Mouse (Mus musculus) CH12.LX (cell line): Measurements from ENCODE around the gene Nr2e1. TPM values are rescaled to one million over a fixed set of nuclear protein-coding genes. Genes with fewer than 3 reads are reported as not detected.

ENCODE experiments used
- DNase-seq: peaks from one replicate; pipeline ENCODE4 v3.0.0-alpha.2; 2013; ENCODE audit errors: extremely low read depth
- H3K27ac ChIP-seq: 2 replicates; pipeline ENCODE4 v1.5.1; 2012; ENCODE audit warnings: low read depth, mild to moderate bottlenecking, control low read depth, moderate library complexity; ENCODE audit not compliant: insufficient read depth
- H3K27me3 ChIP-seq: replicated peaks from 2 replicates; pipeline ENCODE3; 2012; ENCODE audit warnings: inconsistent platforms
- H3K36me3 ChIP-seq, 2 experiments: replicated peaks in 1 of 2; 2 replicates each; pipeline versions ENCODE3 to v1.6.1; 2012; ENCODE audit warnings: inconsistent platforms in 1 of 2, low read length in 1 of 2, mild to moderate bottlenecking in 1 of 2, mixed read lengths in 1 of 2, moderate library complexity in 1 of 2; ENCODE audit not compliant: control insufficient read depth in 1 of 2, insufficient read depth in 1 of 2
- H3K4me1 ChIP-seq, 2 experiments: 2 replicates each; pipeline ENCODE4 v1.6.1; 2012; ENCODE audit warnings: inconsistent platforms in 1 of 2, moderate library complexity in 1 of 2; ENCODE audit not compliant: insufficient read depth in 2 of 2, control insufficient read depth in 1 of 2
- H3K4me2 ChIP-seq: 2 replicates; pipeline ENCODE4 v1.6.1; 2012; ENCODE audit warnings: low read depth, mild to moderate bottlenecking, control low read depth; ENCODE audit not compliant: poor library complexity, insufficient read depth, severe bottlenecking
- H3K4me3 ChIP-seq, 3 experiments: fragments of 150-350 bp in 1 of 3; sonication (generic) in 1 of 3; replicated peaks in 1 of 3; 2 replicates each; pipeline versions ENCODE3 to v1.5.1; 2011 to 2012; ENCODE audit warnings: low read depth in 2 of 3, low read length in 2 of 3, mild to moderate bottlenecking in 2 of 3, moderate library complexity in 2 of 3, control low read depth in 1 of 3, improper control_type of control experiment in 1 of 3, inconsistent platforms in 1 of 3, mixed read lengths in 1 of 3; ENCODE audit not compliant: poor library complexity in 1 of 3
- H3K79me2 ChIP-seq: replicated peaks from 2 replicates; pipeline ENCODE4 v1.6.1; 2012; ENCODE audit warnings: mild to moderate bottlenecking, moderate library complexity; ENCODE audit not compliant: control insufficient read depth, poor library complexity, insufficient read depth, severe bottlenecking; ENCODE audit errors: extremely low read depth
- H3K9ac ChIP-seq: 2 replicates; pipeline ENCODE4 v1.6.1; 2012; ENCODE audit warnings: low read depth, mild to moderate bottlenecking, control low read depth, moderate library complexity; ENCODE audit not compliant: insufficient read depth
- H3K9me3 ChIP-seq: replicated peaks from 2 replicates; pipeline ENCODE3; 2012; ENCODE audit warnings: low read length, inconsistent platforms, mixed read lengths
- CTCF ChIP-seq, 2 experiments: IDR thresholded peaks in 1 of 2; conservative IDR thresholded peaks in 1 of 2; 2 replicates each; pipeline ENCODE4 v1.5.1; 2011 to 2012; ENCODE audit warnings: low read depth in 2 of 2, low read length in 2 of 2, improper control_type of control experiment in 1 of 2, inconsistent platforms in 1 of 2, mild to moderate bottlenecking in 1 of 2, moderate library complexity in 1 of 2
- TBP ChIP-seq: conservative IDR thresholded peaks from 2 replicates; pipeline ENCODE4 v1.6.1; 2011; ENCODE audit warnings: low read depth, low read length, improper control_type of control experiment
- dilution Hi-C: fragments of 300-500 bp; cut with MboI; formaldehyde crosslinking; loops from 2 replicates; pipeline ENCODE4 v1.14.3; 2020; ENCODE audit warnings: low sequenced_read_pairs; ENCODE audit not compliant: extremely low pct_unique_long_range_greater_than_20kb, extremely low pct_ligation_motif_present
- in situ Hi-C: fragments of 300-500 bp; cut with MboI; formaldehyde crosslinking; loops from 3 replicates; pipeline ENCODE4 v1.14.3; 2019; ENCODE audit warnings: low sequenced_read_pairs, low pct_ligation_motif_present, low pct_unique_long_range_greater_than_20kb, mixed read lengths
- polyA plus RNA-seq: library from polyadenylated mRNA; unstranded; fragments of >175 nt; gene quantifications from 2 replicates; pipeline ENCODE4 v1.2.1, GENCODE M21; 2012; ENCODE audit warnings: low read depth; ENCODE audit not compliant: insufficient read length
- total RNA-seq, 2 experiments: library from RNA; depleted of rRNA; stranded (reverse); fragments of 300-350 nt in 1 of 2; fragments of >200 nt in 1 of 2; gene quantifications; 2 replicates each; pipeline ENCODE4 v1.2.3; 2012 to 2014

The Nr2e1 gene
- total and polyA plus RNA-seq, 3 experiments = not detected

GRCm38 (mm10) chr10:42514125-42514524, 69.3 kb downstream of the Nr2e1 start:
- DNase-seq = no peak
- TF ChIP-seq TBP (no peak), CTCF (conservative IDR thresholded peaks at IDR 0.05 in 1 of 2, IDR thresholded peaks at IDR 0.05 in 1 of 2; ENCODE audit: low read depth in 2 of 2, low read length in 2 of 2) (peak in 1 of 2 experiments; percentile 11; a peak in 1 of 4 replicates)
- no peaks in the 10 kb centered on the region for H3K9me3 ChIP-seq
- H3K79me2 ChIP-seq = peaks cover 30% of the 10 kb centered on the region
- no peaks in the 10 kb centered on the region for H3K4me1 ChIP-seq
- H3K27me3 ChIP-seq = no peaks in the 10 kb centered on the region
- no peak overlapping the region for H3K27ac ChIP-seq
- no peak overlapping the region for H3K4me2 ChIP-seq
- dilution Hi-C loops (no loop called here), in situ Hi-C loops (no loop called here)
- no peak overlapping the region for H3K9ac ChIP-seq
- no peak overlapping the region for H3K4me3 ChIP-seq
- peaks cover 9 to 64% of the 10 kb centered on the region in 2 experiments for H3K36me3 ChIP-seq

Other genes with a start within 250 kb of the Nr2e1 start
- 4.6 and 6.9 TPM in 2 replicates for gene Afg1l, start 105.1 kb downstream of the Nr2e1 start, total RNA-seq (2012; rRNA removed)
- 3.5 and 4.5 TPM in 2 replicates for gene Afg1l, start 105.1 kb downstream of the Nr2e1 start, total RNA-seq (2014; rRNA removed)
- 3.1 TPM in 2 replicates for gene Afg1l, start 105.1 kb downstream of the Nr2e1 start, polyA plus RNA-seq
- 65.5 and 67.2 TPM in 2 replicates for gene Snx3, start 81.6 kb downstream of the Nr2e1 start, total RNA-seq (2012; rRNA removed)
- 103 and 115 TPM in 2 replicates for gene Snx3, start 81.6 kb downstream of the Nr2e1 start, total RNA-seq (2014; rRNA removed)
- gene Snx3, start 81.6 kb downstream of the Nr2e1 start, polyA plus RNA-seq = 165 and 187 TPM in 2 replicates
- 19.4 TPM in 2 replicates for gene Ostm1, start 190 bp upstream of the Nr2e1 start, total RNA-seq (2012; rRNA removed)
- 30.2 and 31.8 TPM in 2 replicates for gene Ostm1, start 190 bp upstream of the Nr2e1 start, total RNA-seq (2014; rRNA removed)
- gene Ostm1, start 190 bp upstream of the Nr2e1 start, polyA plus RNA-seq = 17.3 and 19.4 TPM in 2 replicates
- 26.2 and 31.5 TPM in 2 replicates for gene Sec63, start 177.9 kb upstream of the Nr2e1 start, total RNA-seq (2012; rRNA removed)
- 20.5 and 23.2 TPM in 2 replicates for gene Sec63, start 177.9 kb upstream of the Nr2e1 start, total RNA-seq (2014; rRNA removed)
- gene Sec63, start 177.9 kb upstream of the Nr2e1 start, polyA plus RNA-seq = 73.4 and 74.9 TPM in 2 replicates